Mouse (Mus musculus): ENCODE measurements around the gene Dync1i1. TPM values are rescaled to one million over a fixed set of nuclear protein-coding genes. Genes with fewer than 3 reads are reported as not detected.

Dync1i1 gene
- polyA plus RNA-seq, 1 experiment from 2014 or later, result 46.2 TPM

GRCm38 (mm10) chr6:6027664-6028063 lies 302.2 kb downstream of the Dync1i1 start:
- Histone ChIP-seq H3K27ac (replicated peaks) (no peak overlapping the region), H3K9me3 (replicated peaks) (no peaks in the 10 kb centered on the region), H3K4me3 (replicated peaks) (no peak overlapping the region), H3K36me3 (no peaks in the 10 kb centered on the region), H3K27me3 (replicated peaks) (no peaks in the 10 kb centered on the region), H3K4me2 (no peak overlapping the region), H3K4me1 (no peaks in the 10 kb centered on the region), H3K9ac (replicated peaks) (no peak overlapping the region)
- WGBS, result 77% methylated on average over 6 of the region's 6 CpGs
- ATAC-seq (ENCODE audit: low FRiP score), result no peak

GRCm38 (mm10) chr6:6038773-6039550 lies 313.5 kb downstream of the Dync1i1 start:
- H3K27me3 ChIP-seq (replicated peaks), result no peaks in the 10 kb centered on the region
- no peaks in the 10 kb centered on the region for H3K4me1 ChIP-seq
- no peak overlapping the region for H3K4me2 ChIP-seq
- 35% methylated on average over 18 of the region's 18 CpGs for WGBS
- H3K4me3 ChIP-seq (replicated peaks), result no peak overlapping the region
- no peak overlapping the region for H3K9ac ChIP-seq (replicated peaks)
- no peak for ATAC-seq (ENCODE audit: low FRiP score)
- no peaks in the 10 kb centered on the region for H3K36me3 ChIP-seq
- no peaks in the 10 kb centered on the region for H3K9me3 ChIP-seq (replicated peaks)
- H3K27ac ChIP-seq (replicated peaks), result no peak overlapping the region

GRCm38 (mm10) chr6:6046729-6047424 lies 321.4 kb downstream of the Dync1i1 start:
- ATAC-seq (ENCODE audit: low FRiP score), result no peak
- Histone ChIP-seq H3K27ac (replicated peaks) (no peak overlapping the region), H3K4me3 (replicated peaks) (no peak overlapping the region), H3K9ac (replicated peaks) (no peak overlapping the region), H3K4me2 (no peak overlapping the region), H3K4me1 (no peaks in the 10 kb centered on the region), H3K9me3 (replicated peaks) (no peaks in the 10 kb centered on the region), H3K27me3 (replicated peaks) (no peaks in the 10 kb centered on the region), H3K36me3 (no peaks in the 10 kb centered on the region)
- WGBS, result 81% methylated on average over 12 of the region's 12 CpGs

- H3K27me3 ChIP-seq (replicated peaks), result no peaks in the 10 kb centered on the region
- WGBS, result 83% methylated on average over 11 of the region's 11 CpGs
- no peak for ATAC-seq (ENCODE audit: low FRiP score)
- H3K4me2 ChIP-seq, result no peak overlapping the region
- no peaks in the 10 kb centered on the region for H3K9me3 ChIP-seq (replicated peaks)
- H3K4me3 ChIP-seq (replicated peaks), result no peak overlapping the region
- H3K9ac ChIP-seq (replicated peaks), result no peak overlapping the region
- no peak overlapping the region for H3K27ac ChIP-seq (replicated peaks)
- no peaks in the 10 kb centered on the region for H3K4me1 ChIP-seq
- H3K36me3 ChIP-seq, result no peaks in the 10 kb centered on the region
Measured at GRCm38 (mm10) chr6:6052696-6053095, 327.3 kb downstream of the Dync1i1 start.

- no peak overlapping the region for H3K9ac ChIP-seq (replicated peaks)
- H3K27me3 ChIP-seq (replicated peaks), result no peaks in the 10 kb centered on the region
- no peaks in the 10 kb centered on the region for H3K36me3 ChIP-seq
- H3K4me1 ChIP-seq, result peaks cover 4% of the 10 kb centered on the region; the same call in 1 of the 2 replicates
- no peak for ATAC-seq (ENCODE audit: low FRiP score)
- no peak overlapping the region for H3K27ac ChIP-seq (replicated peaks)
- H3K4me2 ChIP-seq, result no peak overlapping the region
- 66% methylated on average over 3 of the region's 3 CpGs for WGBS
- H3K4me3 ChIP-seq (replicated peaks), result no peak overlapping the region
- H3K9me3 ChIP-seq (replicated peaks), result no peaks in the 10 kb centered on the region
Measured at GRCm38 (mm10) chr6:6053946-6054345, 328.5 kb downstream of the Dync1i1 start.

GRCm38 (mm10) chr6:6058548-6058947 lies 333.1 kb downstream of the Dync1i1 start:
- H3K27ac ChIP-seq (replicated peaks), result no peak overlapping the region
- 23% methylated on average over 3 of the region's 3 CpGs for WGBS
- no peaks in the 10 kb centered on the region for H3K9me3 ChIP-seq (replicated peaks)
- H3K4me3 ChIP-seq (replicated peaks), result no peak overlapping the region
- peaks cover 4% of the 10 kb centered on the region; the same call in 1 of the 2 replicates for H3K4me1 ChIP-seq
- ATAC-seq (ENCODE audit: low FRiP score), result no peak
- H3K27me3 ChIP-seq (replicated peaks), result no peaks in the 10 kb centered on the region
- H3K36me3 ChIP-seq, result no peaks in the 10 kb centered on the region
- H3K9ac ChIP-seq (replicated peaks), result no peak overlapping the region
- no peak overlapping the region for H3K4me2 ChIP-seq

- Histone ChIP-seq H3K4me1 (no peaks in the 10 kb centered on the region), H3K9ac (replicated peaks) (no peak overlapping the region), H3K36me3 (no peaks in the 10 kb centered on the region), H3K9me3 (replicated peaks) (no peaks in the 10 kb centered on the region), H3K4me3 (replicated peaks) (no peak overlapping the region), H3K27ac (replicated peaks) (no peak overlapping the region), H3K4me2 (no peak overlapping the region), H3K27me3 (replicated peaks) (no peaks in the 10 kb centered on the region)
- no peak for ATAC-seq (ENCODE audit: low FRiP score)
- 90% methylated on average over 6 of the region's 6 CpGs for WGBS
Measured at GRCm38 (mm10) chr6:6067201-6067600, 341.8 kb downstream of the Dync1i1 start.

- WGBS, result 2% methylated on average over 3 of the region's 3 CpGs
- H3K36me3 ChIP-seq, result no peaks in the 10 kb centered on the region
- no peak overlapping the region for H3K4me3 ChIP-seq (replicated peaks)
Measured at GRCm38 (mm10) chr6:6070015-6070414, 344.6 kb downstream of the Dync1i1 start.

GRCm38 (mm10) chr6:6071038-6071437 lies 345.6 kb downstream of the Dync1i1 start:
- H3K4me3 ChIP-seq (replicated peaks), result no peak overlapping the region
- H3K27me3 ChIP-seq (replicated peaks), result no peaks in the 10 kb centered on the region
- ATAC-seq (ENCODE audit: low FRiP score), result no peak
- no peak overlapping the region for H3K9ac ChIP-seq (replicated peaks)
- H3K36me3 ChIP-seq, result no peaks in the 10 kb centered on the region
- H3K27ac ChIP-seq (replicated peaks), result no peak overlapping the region
- whole genome bisulfite sequencing, result 73% methylated on average over 7 of the region's 7 CpGs
- H3K9me3 ChIP-seq (replicated peaks), result no peaks in the 10 kb centered on the region
- no peak overlapping the region for H3K4me2 ChIP-seq
- no peaks in the 10 kb centered on the region for H3K4me1 ChIP-seq

More at GRCm38 (mm10) chr6:6070015-6070414, 344.6 kb downstream of the Dync1i1 start:
- Histone ChIP-seq H3K9ac (replicated peaks) (no peak overlapping the region), H3K4me1 (no peaks in the 10 kb centered on the region), H3K27me3 (replicated peaks) (no peaks in the 10 kb centered on the region), H3K9me3 (replicated peaks) (no peaks in the 10 kb centered on the region), H3K4me2 (no peak overlapping the region), H3K27ac (replicated peaks) (no peak overlapping the region)
- ATAC-seq (ENCODE audit: low FRiP score), result no peak

GRCm38 (mm10) chr6:6075940-6076447 lies 350.6 kb downstream of the Dync1i1 start:
- Histone ChIP-seq H3K4me1 (no peaks in the 10 kb centered on the region; the same call in 1 of the 2 replicates), H3K4me2 (no peak overlapping the region), H3K27me3 (replicated peaks) (no peaks in the 10 kb centered on the region), H3K9me3 (replicated peaks) (no peaks in the 10 kb centered on the region), H3K4me3 (replicated peaks) (no peak overlapping the region), H3K9ac (replicated peaks) (no peak overlapping the region), H3K36me3 (no peaks in the 10 kb centered on the region), H3K27ac (replicated peaks) (no peak overlapping the region)
- no peak for ATAC-seq (ENCODE audit: low FRiP score)
- WGBS, result 82% methylated on average over 7 of the region's 7 CpGs

- H3K27ac ChIP-seq (replicated peaks), result no peak overlapping the region
- H3K4me1 ChIP-seq, result no peaks in the 10 kb centered on the region; the same call in 1 of the 2 replicates
- no peak overlapping the region for H3K4me2 ChIP-seq
- H3K4me3 ChIP-seq (replicated peaks), result no peak overlapping the region
- H3K36me3 ChIP-seq, result no peaks in the 10 kb centered on the region
- H3K9ac ChIP-seq (replicated peaks), result no peak overlapping the region
- no peaks in the 10 kb centered on the region for H3K27me3 ChIP-seq (replicated peaks)
- H3K9me3 ChIP-seq (replicated peaks), result no peaks in the 10 kb centered on the region
- WGBS, result 88% methylated on average over 4 of the region's 4 CpGs
- ATAC-seq (ENCODE audit: low FRiP score), result no peak
Measured at GRCm38 (mm10) chr6:6077234-6077633, 351.8 kb downstream of the Dync1i1 start.

All from neural tube, embryonic 15.5 days (tissue).